Mouse (Mus musculus) c-Kit-positive CD71-positive TER-119-positive erythroid progenitor cells, embryonic 14.5 days (primary cell): ENCODE measurements around the gene Mustn1.

ENCODE experiments used
- DNase-seq: peaks from one replicate; pipeline ENCODE4 v3.0.0-alpha.2; 2013; ENCODE audit warnings: low spot score

Gene Mustn1

DNA sequence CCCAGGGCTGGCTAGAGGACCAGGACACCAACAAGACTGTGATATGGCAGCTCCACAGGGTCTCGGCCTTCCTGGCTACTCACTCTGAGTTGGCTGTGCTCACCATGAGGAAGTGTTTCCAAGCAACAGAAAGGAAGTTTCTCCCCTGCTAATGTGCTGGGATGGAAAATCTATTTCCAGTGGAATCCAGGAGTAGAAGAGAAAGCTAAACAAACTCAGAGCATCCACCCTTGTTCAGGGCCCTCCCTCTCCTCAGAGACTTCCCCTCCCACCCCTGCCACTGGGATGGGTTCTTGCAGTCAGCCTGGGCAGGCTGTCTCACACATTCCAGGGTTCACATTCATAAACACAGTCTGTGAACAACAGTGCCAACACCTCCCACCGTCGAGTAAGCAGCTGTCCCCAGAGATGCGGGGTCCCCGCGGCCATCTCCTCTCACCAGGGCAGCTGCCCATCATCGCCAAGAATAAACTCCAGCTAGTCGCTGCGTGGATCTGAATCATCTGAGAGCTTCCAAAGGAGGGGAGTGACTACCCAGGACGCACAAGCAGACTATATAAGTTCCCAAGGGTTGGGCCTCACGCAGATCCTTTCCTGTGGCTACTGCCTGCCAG lies at the start of gene Mustn1:
Mustn1 (plus strand) TSS at position 243 of the 614 bp plus-strand sequence.
- no peak for DNase-seq

DNA sequence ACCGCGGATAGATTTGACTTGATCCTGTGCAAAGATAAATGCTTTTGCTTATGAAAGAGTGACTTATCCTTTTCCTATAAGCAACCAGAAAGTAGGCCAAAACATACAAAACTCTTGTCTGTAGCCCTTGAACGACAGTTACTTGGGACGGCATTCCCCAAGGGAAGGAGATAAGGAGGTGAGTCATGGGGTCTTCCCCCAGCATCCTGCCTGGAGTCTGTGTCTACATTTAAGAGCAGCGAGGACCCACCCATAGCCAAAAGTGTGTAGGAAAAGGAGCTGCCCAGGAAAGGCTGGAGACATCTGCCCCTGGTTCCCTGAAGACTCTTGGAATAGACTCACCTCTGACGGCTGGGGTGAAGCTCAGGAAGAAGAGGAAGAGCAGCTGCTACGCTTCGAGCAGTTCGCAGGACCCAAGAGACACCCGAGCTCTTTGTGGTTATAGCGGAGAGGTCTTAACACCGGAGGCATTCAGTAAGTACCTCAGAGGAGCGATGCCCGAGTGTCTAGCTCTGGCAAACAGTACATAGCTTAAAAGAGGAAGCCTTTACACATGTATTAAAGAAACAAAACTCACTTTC lies 41.5 kb upstream of the Mustn1 start:
- DNase-seq: no peak

DNA sequence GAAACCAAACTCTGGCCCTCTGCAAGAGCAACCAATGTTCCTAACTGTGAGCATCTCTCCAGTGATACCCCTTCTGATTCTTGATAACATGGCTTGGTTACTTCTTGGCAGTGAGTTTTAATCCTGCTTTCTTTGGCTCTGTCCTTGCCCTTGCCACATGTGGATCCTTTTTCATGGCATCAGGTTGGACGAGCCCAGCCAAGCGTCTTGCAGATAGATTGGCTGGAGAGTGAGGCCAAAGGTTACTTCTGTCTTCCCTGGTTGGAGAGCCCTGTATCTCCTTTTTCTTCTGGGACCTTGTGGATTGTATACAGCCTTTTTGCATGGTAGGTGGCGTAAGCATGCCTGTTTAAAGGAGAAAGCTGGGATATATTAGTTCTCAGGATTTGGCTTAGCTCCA lies 35.3 kb upstream of the Mustn1 start:
- DNase-seq: no peak

DNA sequence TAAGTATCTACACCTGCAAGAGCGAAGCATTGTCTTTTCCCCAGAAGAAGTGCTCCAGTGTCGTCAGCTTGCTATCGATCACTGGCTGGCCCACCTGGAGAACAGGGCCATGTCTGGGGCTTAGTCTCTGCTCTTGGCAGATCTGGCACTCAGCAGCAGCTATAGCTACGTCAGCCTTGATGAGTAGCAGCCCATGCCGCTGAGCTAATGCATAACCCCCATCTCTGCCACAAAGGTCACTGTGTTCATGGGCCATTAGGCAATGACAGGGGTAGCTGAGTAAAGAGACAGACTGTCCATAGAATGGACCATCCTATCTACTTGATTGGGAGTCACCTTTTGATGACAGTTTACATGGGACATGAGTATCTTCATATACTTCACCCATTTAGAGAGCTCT lies 28.5 kb upstream of the Mustn1 start:
- no peak for DNase-seq

DNA sequence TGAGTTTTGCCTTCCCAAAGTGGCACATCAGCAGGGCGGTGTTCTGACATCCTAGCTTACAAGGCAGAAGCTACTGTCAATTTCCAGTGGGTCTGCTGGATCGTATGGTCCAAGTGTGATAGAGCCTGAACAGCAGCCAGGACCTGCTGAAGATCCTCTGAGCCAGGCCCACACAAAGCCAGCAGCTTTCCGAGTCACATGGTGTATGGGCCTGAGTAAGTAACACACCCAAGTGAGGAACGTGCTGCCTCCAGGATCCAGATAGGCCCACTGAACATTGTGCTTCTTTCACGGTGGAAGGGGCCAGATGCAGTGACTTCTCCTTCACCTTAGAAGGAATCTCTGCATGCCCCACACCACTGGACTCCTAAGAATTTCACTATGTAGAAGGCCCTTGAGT lies 26.7 kb upstream of the Mustn1 start:
- DNase-seq: no peak

DNA sequence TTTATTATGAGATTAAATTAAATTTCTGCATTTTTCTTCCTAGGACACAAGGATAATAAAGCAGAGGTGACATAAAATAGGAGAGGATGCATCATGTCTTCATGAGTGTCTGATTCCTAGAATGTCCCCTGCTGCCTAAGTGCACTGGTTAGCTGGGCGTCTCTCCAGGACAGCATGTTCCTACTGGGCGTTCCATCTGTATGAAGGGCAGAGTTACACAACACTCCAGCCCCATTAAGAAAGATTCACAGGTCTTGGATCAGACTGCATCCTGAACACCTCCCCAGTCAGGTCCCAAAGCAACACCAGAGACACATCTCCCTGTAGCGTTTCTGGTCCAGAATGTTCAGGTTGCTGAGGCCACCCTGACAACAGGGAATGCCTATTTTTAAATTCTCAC lies 23.7 kb upstream of the Mustn1 start:
- DNase-seq: no peak

DNA sequence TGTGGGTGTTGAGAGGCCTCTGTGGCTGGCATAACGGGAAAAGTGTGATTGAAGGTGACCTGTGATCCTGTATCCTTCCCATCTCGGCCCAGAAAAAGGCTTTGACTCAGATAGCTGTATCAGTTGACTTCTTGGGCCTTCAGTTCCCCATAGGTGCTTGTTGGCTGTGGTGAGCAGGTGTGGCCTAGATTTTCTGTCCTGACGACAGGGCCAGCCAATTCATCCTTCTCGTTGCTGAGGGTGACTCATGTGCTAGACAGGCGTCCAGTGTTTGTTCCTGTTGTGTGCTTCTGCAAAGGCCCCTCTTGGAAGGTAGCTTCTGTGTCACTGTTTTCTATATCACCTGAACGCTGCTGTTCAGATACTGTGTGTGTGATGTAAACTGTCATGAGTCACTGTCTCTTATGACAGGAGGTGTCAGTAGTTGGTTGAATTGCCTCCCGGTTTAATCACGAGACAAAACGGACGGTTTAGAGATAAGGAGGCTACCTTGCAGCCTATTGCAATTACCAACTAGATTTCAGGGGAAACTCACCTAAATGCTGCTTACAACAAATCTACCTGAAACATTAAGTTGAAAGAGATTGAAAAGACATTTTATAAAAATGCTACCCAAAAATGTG lies 22.0 kb upstream of the Mustn1 start:
- no peak for DNase-seq

DNA sequence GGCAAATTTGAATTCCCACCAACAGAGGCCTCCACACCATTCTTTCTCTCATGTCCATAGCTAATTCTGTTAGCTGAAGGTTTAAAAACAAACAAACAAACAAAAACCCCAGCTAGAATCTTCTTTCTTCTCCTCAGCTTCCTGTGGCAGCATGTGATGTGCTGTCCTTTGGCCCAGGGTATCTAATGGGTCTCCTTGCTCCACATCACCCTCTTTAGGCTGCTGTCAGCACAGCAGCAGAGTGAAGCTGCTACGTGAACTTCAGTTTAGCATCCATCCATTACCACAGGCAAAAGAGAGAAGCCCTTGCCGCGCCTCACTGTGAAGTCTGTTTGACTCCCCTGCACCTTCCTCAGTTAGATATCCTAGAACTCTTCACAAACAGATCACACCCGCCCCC lies 21.0 kb upstream of the Mustn1 start:
- DNase-seq: no peak

DNA sequence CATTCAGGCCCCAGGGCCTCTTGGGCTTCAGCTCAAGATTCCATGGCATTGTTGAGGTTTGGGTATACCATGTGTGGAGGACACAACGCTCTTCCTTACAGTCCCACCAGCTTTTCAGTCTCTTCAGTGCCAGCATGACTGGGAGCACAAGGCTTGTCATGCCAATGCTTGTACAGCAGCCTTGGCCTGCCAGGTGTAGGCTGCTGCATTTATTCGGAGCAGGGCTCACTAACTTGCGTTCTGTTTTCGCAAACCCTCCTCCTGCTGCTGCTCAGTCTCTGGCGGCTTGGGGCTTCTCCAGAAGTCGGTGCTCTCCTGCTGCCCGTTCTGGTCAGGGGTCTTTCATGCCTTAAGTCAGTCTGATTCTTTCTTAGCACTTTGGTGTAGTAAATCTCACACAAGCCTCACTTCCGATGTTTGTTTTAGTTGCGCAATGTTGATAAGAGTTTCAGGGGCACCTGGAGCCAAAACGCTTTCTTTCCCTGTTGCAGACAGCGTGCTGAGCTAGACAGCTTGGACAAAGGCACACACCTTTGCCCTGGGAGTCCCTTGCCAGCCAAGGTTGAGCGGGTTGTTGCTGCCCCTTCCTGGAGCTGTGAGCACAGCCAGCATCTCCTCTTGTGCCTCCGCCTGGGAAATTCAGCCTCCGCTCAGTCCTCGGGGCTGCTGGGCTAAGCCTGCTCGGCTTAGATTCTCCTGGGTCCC lies 17.4 kb upstream of the Mustn1 start:
- DNase-seq: no peak

DNA sequence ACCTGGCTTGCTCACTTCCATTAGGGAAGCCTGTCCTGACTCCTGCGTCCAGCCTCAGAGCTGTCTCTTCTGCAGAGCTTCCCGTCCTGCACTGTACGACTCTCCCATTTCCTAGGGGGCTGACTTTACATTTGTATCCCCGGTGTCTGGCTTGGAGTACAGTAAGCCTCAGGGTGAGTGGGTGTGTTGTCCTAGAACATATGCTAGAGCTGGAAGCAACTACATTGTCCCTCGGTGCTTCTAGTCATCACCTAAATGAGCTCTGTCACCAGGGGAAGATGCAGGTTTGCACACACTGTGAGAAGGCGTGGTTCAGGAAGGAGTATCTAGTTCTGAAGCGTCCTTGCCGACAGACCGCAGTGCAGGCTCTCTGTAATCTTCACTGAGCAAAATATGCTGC lies 16.6 kb upstream of the Mustn1 start:
- no peak for DNase-seq

DNA sequence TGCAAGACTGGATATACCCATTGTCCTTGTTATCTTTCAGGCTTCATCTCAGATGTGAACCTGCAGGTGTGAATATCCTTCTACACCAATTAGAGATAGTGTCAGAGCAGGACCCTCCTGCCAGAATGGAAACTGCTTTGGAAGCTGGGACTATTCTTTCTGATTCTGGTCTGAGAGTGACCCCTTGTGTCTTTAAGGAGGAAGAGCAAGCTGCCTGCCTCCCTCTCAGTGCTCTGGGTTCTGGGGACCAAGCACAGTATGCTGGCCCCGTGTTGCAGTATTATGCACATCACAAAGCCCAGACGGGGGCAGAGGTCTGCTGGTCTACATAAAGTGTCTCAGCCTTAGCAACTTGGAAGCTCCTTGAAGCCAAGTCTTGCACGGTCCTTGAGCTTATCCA lies 13.7 kb upstream of the Mustn1 start:
- no peak for DNase-seq

DNA sequence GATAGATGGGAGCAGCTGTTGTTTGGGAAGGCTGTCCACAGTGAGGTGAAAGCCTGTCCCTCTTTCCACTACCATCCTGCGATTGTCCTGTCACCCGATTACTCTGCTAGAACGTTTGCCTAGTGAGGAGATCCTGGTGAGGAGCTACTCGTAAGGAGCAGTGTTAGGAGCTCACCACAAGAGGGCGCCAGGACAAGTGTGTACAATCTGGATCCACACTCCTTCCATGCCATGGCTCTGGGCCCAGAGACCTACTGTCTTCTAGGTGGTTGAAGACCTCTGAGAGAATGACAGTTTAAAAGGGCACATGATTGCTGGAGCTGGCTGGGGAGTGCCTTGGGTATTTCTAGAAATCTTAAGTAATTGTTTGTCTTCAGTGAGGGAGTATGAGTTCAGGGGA lies 12.0 kb upstream of the Mustn1 start:
- DNase-seq: peak; percentile 65

DNA sequence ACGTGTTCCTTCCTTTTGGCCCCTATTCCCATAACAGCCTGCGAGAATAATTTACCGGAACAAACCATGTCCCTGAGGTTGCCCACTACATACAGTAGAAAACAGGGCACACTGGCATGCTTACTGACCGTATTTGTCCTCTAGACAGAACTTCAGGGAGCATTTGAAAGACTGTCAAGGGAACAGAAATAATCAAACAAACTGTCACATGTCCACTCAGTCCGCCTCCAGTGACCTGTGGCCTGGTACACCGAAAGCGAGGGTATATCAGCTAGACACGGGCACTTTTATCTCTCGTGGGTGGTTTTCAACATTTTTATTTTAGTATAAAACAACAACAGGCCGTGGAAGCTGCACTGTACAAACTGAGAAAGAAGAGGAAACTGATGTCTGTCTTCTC lies 10.2 kb upstream of the Mustn1 start:
- DNase-seq: no peak

DNA sequence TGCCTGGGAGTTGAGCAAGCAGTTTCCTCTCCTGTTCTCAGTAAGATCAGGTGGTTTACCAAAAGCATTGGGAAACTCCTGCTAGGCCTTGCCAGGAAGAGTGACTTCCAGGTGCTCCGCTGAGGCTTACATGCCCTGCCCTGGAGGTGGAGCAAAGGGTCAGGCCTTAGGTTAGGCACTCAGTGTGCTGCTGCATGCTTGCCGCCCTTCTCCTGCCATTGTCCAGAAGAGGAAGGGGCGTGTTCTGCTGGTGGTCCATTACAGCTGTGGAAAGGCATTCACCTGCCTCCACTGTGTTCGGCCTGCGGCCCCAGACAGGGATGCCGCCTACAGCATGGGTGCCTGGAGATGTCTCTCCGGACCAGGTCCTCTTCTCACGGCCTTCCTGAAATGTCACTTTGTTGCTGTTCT lies 9.6 kb upstream of the Mustn1 start:
- DNase-seq: no peak

DNA sequence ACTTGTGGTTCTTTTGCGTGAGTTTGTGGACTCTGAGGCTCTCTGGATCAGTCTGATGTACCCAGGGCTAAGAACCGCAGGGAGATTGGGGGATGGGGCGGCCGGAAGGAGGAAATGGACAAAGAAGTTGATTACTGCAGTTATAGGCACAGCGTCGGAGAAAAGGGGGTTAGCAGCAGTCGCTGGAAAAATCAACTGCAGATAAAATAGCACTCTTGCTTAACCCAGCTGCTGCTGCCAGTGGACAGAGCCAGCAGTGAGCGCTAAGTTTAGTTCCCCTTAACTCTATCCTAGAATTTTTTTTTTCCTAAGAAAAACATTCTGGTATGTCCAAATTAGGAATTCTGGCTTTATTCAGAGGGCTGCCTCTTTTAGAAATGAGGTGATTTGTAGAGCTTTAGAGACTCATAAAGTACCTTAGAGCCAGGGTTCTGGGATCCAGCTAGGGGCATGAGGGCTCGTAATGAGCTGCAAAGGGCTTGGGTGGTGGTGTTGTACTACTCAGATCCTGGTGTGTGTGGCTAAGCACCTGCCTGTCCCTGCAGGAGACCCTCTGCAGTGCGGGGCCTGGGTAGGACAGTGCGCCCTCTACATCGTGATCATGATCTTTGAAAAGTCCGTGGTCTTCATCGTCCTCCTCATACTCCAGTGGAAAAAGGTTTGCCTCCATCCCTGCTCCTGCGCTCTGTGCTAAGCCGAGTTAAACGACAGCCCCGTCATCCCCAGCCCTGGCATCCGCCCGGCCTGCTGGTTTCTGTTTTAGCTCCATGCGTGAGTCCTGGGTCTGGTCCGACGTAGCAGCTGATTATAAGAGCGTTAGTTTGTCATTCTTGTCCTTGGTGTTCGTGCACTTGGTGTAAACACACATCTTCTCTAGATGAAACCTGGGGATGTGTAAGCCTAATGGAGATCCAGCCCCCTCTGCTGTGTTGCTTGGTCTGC lies 8.5 kb upstream of the Mustn1 start:
- no peak for DNase-seq

DNA sequence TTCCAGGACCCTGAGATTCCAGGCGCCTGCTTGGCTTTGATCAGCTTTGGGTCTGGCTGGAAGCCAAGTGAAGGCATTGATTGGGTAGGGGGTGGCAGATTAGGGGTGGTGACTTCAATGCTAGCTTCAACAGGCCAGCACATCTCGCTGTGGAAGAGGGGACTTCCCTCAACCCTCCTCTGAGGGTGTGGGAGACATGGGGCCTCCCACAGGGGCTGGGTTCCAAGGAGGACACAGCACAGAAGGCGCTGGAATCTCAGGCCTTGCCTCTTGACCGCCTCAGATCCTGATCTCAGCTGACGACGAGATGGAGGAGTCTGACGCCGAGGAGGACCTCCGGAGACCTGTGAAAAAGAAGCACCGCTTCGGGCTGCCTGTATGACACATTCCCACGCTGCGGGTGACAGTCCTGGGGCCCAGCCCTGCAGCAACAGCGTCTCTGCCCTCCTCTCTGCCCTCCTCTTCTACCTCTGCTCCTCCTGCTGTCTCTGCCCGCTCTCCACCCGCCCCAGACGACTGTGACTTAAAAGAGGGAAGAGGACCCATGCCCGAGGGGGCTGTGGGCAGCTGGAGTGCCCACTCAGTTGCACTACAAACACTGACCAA lies 4.8 kb upstream of the Mustn1 start:
- no peak for DNase-seq

DNA sequence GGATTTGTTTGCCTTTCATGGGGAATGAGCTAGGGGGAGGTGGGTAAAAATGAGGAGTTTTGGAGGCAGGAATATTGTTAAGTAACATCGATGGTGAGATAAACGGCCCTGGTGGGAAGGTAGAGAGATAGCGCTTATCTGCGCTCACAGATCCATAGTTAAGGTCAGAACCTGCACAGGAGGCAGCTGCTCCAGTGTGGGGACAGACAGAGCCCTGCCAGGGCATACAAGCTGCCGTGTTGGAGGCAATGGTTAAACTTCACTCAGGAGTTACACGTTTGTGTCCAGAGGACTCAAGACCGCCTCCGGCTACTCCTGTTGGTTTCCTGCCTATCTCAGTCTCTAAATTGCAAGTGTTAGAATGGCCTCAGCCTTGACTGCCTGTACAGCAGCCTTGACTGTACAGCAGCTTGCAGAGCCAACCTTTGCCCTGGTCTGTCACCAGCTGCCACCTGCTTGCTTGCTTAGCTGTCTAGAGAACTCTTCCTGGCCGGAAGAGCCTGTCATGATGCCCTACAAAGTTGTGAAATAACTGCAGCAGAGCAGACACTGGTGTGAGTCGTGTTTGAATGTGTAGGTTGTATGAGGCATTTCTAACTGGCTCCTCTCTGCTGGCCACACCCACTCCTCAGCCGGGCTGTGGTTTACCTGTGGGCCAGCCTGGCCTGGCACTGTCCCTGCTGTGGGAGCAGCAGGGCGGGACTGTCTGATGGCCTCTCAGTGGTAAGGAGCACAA lies 3.7 kb upstream of the Mustn1 start:
- no peak for DNase-seq

DNA sequence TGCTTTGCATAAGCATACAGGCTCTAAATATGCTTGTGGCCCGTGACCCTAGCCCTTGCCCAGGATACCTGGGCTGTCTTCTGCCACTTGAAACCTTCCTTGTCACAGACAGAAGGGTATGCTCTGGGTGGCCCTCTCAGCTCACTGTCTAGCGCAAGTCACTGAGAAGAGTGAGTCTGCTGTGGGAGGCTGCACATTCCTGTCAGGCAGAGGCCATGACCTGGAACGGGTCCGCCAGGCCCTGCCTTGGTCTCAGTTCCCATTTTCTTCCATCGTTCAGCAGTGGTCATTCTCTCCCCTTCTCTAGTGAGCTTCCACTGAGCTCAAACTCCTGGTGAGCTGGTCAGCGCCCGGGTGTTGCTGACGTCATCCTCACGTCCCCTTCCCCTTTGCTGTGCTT lies 3.0 kb upstream of the Mustn1 start:
- no peak for DNase-seq

DNA sequence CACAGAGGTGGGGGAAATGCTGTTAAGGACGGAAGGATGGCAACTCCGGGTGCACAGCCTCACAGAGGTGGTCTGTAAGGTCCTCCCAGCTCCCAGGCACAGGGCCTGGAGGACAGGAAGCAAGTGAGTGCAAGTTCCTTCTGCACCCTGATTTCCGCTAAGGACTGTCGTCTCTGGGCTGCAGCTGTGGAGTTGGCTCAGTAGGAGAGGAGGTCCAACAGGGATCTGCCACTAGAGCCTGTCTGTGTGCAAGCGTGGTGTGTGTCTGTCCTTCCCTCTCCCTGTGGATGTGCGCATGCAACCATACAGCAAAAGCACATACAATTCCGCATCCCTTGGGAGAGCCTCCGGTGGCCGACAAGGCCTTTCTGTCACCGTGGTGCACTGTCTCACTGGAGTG lies 2.5 kb upstream of the Mustn1 start:
- DNase-seq: no peak

DNA sequence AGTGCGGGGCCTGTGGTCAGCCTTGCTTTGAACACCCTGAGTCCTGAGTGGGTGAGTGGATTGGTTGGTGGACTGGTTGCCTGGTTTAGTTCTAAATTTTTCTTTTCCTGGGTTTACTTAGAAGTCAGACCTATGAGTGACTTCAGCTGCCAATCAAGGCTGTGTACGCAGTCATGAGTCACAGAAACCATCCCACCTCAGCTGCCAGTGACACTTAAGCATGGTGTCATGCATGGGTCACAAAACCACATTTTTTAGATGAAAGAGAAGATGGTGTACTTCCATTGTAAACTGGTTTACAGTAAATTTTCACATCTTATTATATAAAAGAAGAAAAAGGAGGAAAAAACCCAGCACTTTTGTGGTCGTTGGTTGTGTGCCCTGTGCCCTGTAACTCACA lies 1.2 kb upstream of the Mustn1 start:
- no peak for DNase-seq

DNA sequence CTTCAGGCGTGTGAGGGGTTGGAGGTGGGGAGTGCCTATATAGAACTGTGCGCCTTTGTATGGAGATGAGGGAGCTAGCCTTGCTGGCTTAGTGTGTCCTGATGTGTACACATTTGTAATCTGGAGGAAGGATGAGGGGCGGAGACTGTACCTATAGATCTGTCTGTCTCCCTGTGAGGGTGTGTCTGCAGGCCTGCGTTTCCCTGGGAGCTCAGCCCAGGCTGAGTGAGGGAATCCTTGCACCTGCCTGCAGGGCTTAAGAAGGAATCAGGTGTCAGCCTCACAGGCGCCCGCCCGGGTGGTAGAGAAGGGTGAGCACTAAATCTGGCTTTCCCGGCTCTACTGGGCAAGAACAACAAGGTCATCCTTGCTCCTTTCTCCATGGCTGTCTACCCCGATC lies 794 bp downstream of the Mustn1 start:
- DNase-seq: no peak
